Mouse (Mus musculus): ENCODE results near the gene Col4a4. TPM values are rescaled to one million over a fixed set of nuclear protein-coding genes. Genes with fewer than 3 reads are reported as not detected.

The Col4a4 gene
- total RNA-seq, 2 experiments from 2014 or later, result 0.68 to 0.95 TPM

- DNase-seq, result no peak
Observed at GRCm38 (mm10) chr1:82414434-82415045, 172.1 kb downstream of the Col4a4 start.

DNA sequence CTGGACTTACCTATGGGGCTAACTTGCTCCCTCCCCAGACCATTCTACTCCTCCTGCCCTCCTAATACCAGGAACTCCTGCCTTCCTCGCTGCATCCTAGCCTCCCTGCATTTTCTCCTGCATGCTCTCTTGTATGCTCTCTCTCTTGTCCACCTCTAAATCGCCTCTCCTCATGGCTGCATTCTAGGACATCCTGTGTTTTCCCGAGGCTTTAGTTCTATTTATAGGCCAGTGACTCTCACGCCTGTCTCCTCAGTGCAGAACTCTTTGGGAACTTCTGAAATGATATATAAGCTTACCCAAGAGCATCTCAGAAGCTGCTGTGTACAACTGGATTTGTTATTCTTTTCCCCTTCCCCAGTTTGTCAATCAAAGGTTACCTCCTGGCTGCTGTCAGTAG is 174.6 kb downstream of the Col4a4 start:
- DNase-seq, result no peak

DNA sequence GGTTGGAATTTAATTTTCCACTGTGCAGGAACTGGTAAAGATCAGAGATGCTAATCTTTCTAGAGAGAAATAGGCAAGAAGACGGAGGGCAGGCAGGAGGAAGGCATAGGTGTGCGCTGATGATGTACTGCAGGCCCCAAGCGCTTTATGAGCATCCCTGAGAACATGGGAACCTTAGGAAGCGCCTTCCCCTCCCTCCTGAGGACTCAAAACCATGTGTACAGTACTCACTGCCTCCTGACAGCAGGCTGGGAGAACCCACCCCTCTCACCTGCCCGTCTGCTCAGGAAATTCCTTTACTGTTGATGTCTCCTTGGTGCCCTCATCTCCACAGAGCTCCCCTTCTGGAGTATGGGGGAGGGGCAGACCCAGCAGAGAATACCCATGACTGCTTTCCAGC is 175.1 kb downstream of the Col4a4 start:
- no peak for DNase-seq

DNA sequence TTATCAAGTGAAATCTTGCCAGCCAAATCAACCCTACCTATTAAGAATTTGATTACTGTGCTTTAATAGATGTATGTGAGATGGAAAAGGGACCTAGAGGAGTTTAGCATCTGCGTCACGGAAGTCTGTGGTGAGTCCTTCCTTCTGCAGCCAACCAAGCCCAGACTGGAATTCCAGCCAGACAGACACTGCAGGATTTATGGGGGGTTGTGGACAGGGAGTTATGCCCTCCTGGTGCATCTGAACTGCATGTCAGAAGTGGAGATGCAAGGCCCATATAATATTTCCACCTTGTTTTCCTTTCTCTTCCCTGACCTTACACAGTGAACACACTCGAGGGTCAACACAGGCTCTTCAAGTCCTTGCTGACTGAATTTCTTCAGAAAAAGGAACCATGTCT is 176.1 kb downstream of the Col4a4 start:
- DNase-seq, result no peak

- DNase-seq, result no peak
Observed at GRCm38 (mm10) chr1:82409271-82409670, 177.4 kb downstream of the Col4a4 start.

- no peak for DNase-seq
Observed at GRCm38 (mm10) chr1:82407786-82408185, 178.9 kb downstream of the Col4a4 start.

Other genes starting within 250 kb of the Col4a4 start
- 1 to 10 TPM in 1 of 2 experiments, under 1 TPM in 1; 0.42 to 1.5 TPM for gene Col4a3, start 72 bp upstream of the Col4a4 start, total RNA-seq (2021)
- gene Mff, start 138.0 kb upstream of the Col4a4 start, total RNA-seq (2021), result 100 to 1,000 TPM; 258 to 260 TPM
- gene Tm4sf20, start 181.6 kb upstream of the Col4a4 start, total RNA-seq (2021), result not detected
- gene Gm47791, start 184.4 kb upstream of the Col4a4 start, total RNA-seq (2021), result not detected

Measured in layer of hippocampus, postnatal 36 days (tissue).